Mouse (Mus musculus): ENCODE measurements around the gene Yod1.

GRCm38 (mm10) chr1:130728070-130728469 lies 10.9 kb downstream of the Yod1 start:
- TF ChIP-seq POLR2A (IDR thresholded peaks at IDR 0.05; ENCODE audit: control insufficient read depth, low read depth, low read length) (no peak), CTCF (IDR thresholded peaks at IDR 0.05; ENCODE audit: control insufficient read depth, insufficient read depth, insufficient replicate concordance, low read depth, low read length) (no peak)

Data from testis, adult 2 months (tissue).